Mouse (Mus musculus) neural tube, embryonic 15.5 days (tissue): Measurements from ENCODE around the gene Tas2r107. TPM values are rescaled to one million over a fixed set of nuclear protein-coding genes. Genes with fewer than 3 reads are reported as not detected.
"Not testable (repeated sequence)": the region's sequence is repeated elsewhere in the genome, so short reads cannot be mapped to it uniquely, and the experiment has no call there.

Experiments
- ATAC-seq: fragments of 200-750 bp; cut with Nextera tagmentation; 2 replicates; pipeline ENCODE4 v1.8.0; 2017; ENCODE audit warnings: mild to moderate bottlenecking, moderate TSS enrichment, moderate library complexity; ENCODE audit not compliant: low FRiP score
- H3K27ac ChIP-seq: fragments of 300-500 bp; sonication (generic); replicated peaks from 2 replicates; pipeline ENCODE4 v1.5.1; 2015; ENCODE audit warnings: mild to moderate bottlenecking, inconsistent platforms
- H3K27me3 ChIP-seq: fragments of 300-500 bp; sonication (generic); replicated peaks from 2 replicates; pipeline ENCODE4 v1.6.1; 2015; ENCODE audit warnings: inconsistent platforms
- H3K36me3 ChIP-seq: fragments of 300-500 bp; sonication (generic); 2 replicates; pipeline ENCODE4 v1.6.1; 2015; ENCODE audit warnings: inconsistent platforms
- H3K4me1 ChIP-seq: fragments of 300-500 bp; sonication (generic); 2 replicates; pipeline ENCODE4 v1.6.1; 2015; ENCODE audit warnings: inconsistent platforms
- H3K4me2 ChIP-seq: fragments of 300-500 bp; sonication (generic); 2 replicates; pipeline ENCODE4 v1.6.1; 2015; ENCODE audit warnings: inconsistent platforms, mild to moderate bottlenecking, moderate library complexity
- H3K4me3 ChIP-seq: fragments of 300-500 bp; sonication (generic); replicated peaks from 2 replicates; pipeline ENCODE4 v1.5.1; 2015; ENCODE audit warnings: mild to moderate bottlenecking, inconsistent platforms
- H3K9ac ChIP-seq: fragments of 300-500 bp; sonication (generic); replicated peaks from 2 replicates; pipeline ENCODE4 v1.6.1; 2015; ENCODE audit warnings: mild to moderate bottlenecking, inconsistent platforms
- H3K9me3 ChIP-seq: fragments of 300-500 bp; sonication (generic); replicated peaks from 2 replicates; pipeline ENCODE4 v1.6.1; 2016; ENCODE audit warnings: inconsistent platforms
- WGBS: fragments of 180-500 bp; shearing (Covaris S2); methylation state at CpG from one replicate; pipeline ENCODE4 v1.1.7; 2015; ENCODE audit warnings: mixed read lengths; 5-methylcytosine and 5-hydroxymethylcytosine counted together
- polyA plus RNA-seq: library from polyadenylated mRNA; unstranded; fragments of >200 nt; fragmentation: Nextera tagmentation; extraction: Ambion mirVana; gene quantifications from 2 replicates; pipeline ENCODE4 v1.2.1, GENCODE M21; 2015

Tas2r107 gene
- polyA plus RNA-seq, result not detected in 2 replicates

- no peak for ATAC-seq
- no peaks in the 10 kb centered on the region for H3K27me3 ChIP-seq
These were observed at the start of gene Tas2r107 for GRCm38 (mm10) chr6:131660049-131660448. Tas2r107 (minus strand) TSS chr6:131660149.

DNA sequence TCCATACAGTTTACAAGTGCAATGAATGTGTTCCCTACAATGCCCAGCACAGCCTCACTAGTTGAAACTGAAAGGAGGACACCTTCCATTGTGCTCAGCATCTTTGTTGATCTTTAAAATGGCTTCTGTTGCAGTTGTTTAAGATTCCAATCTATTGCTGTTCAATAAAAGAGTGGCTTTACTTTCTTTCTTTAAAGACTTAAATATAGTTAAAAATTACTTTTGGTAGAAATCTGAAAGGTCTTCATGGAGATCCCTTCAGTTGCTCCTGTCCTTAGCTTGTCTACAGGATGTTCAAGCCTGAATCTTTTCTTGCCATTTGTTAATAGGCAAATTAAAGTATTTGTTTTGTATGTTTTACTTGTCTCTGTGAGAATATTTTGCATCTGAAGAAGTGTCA lies 30.0 kb upstream of the Tas2r107 start, which contains the start of gene Tas2r114:
TSS of gene Tas2r114 (minus strand) at position 101 of the 400 bp plus-strand sequence.
- Histone ChIP-seq H3K4me1 (no peaks in the 10 kb centered on the region), H3K4me2 (no peak within 1 kb of the TSS), H3K9ac (no peak within 1 kb of the TSS), H3K27me3 (no peaks in the 10 kb centered on the region), H3K27ac (no peak within 1 kb of the TSS), H3K4me3 (no peak within 1 kb of the TSS), H3K36me3 (no peaks in the 10 kb centered on the region), H3K9me3 (peaks cover 8% of the 10 kb centered on the region; the same call in 1 of the 2 replicates)
- no peak for ATAC-seq

More at GRCm38 (mm10) chr6:131660049-131660448, at the start of gene Tas2r107:
- Histone ChIP-seq H3K4me2 (no peak within 1 kb of the TSS), H3K9me3 (peaks cover 17% of the 10 kb centered on the region; the same call in 1 of the 2 replicates), H3K9ac (no peak within 1 kb of the TSS), H3K4me1 (no peaks in the 10 kb centered on the region), H3K27ac (no peak within 1 kb of the TSS), H3K4me3 (no peak within 1 kb of the TSS), H3K36me3 (no peaks in the 10 kb centered on the region)

GRCm38 (mm10) chr6:131687395-131687794 lies 27.4 kb upstream of the Tas2r107 start, which contains the start of gene Tas2r105:
Tas2r105 (minus strand) TSS chr6:131687495.
- no peaks in the 10 kb centered on the region for H3K36me3 ChIP-seq
- ATAC-seq, result no peak
- H3K9me3 ChIP-seq, result peaks cover 8% of the 10 kb centered on the region; the same call in 1 of the 2 replicates
- H3K4me3 ChIP-seq, result no peak within 1 kb of the TSS
- 77% methylated on average over 1 of the region's 1 CpGs for WGBS
- no peak within 1 kb of the TSS for H3K27ac ChIP-seq
- H3K4me2 ChIP-seq, result no peak within 1 kb of the TSS
- H3K4me1 ChIP-seq, result no peaks in the 10 kb centered on the region
- no peak within 1 kb of the TSS for H3K9ac ChIP-seq
- H3K27me3 ChIP-seq, result no peaks in the 10 kb centered on the region

- WGBS, result 88% methylated on average over 1 of the region's 1 CpGs
- Histone ChIP-seq H3K27ac (no peak within 1 kb of the TSS), H3K9me3 (no peaks in the 10 kb centered on the region), H3K4me3 (no peak within 1 kb of the TSS), H3K4me2 (no peak within 1 kb of the TSS), H3K9ac (no peak within 1 kb of the TSS), H3K36me3 (no peaks in the 10 kb centered on the region), H3K27me3 (no peaks in the 10 kb centered on the region), H3K4me1 (no peaks in the 10 kb centered on the region)
- ATAC-seq, result no peak
These were observed 25.7 kb upstream of the Tas2r107 start, which contains the start of gene Tas2r104 for GRCm38 (mm10) chr6:131685644-131686043. Tas2r104 (minus strand) TSS chr6:131685744.

GRCm38 (mm10) chr6:131678786-131679185 lies 18.8 kb upstream of the Tas2r107 start, which contains the start of gene Tas2r106:
Tas2r106 (minus strand) TSS chr6:131678886.
- no peak within 1 kb of the TSS for H3K27ac ChIP-seq
- H3K4me2 ChIP-seq, result no peak within 1 kb of the TSS
- no peaks in the 10 kb centered on the region for H3K36me3 ChIP-seq
- 76% methylated on average over 3 of the region's 3 CpGs for WGBS
- no peaks in the 10 kb centered on the region for H3K4me1 ChIP-seq
- no peak within 1 kb of the TSS for H3K4me3 ChIP-seq
- ATAC-seq, result no peak
- H3K9me3 ChIP-seq, result peaks cover 6% of the 10 kb centered on the region; the same call in 1 of the 2 replicates
- H3K27me3 ChIP-seq, result no peaks in the 10 kb centered on the region
- H3K9ac ChIP-seq, result no peak within 1 kb of the TSS

DNA sequence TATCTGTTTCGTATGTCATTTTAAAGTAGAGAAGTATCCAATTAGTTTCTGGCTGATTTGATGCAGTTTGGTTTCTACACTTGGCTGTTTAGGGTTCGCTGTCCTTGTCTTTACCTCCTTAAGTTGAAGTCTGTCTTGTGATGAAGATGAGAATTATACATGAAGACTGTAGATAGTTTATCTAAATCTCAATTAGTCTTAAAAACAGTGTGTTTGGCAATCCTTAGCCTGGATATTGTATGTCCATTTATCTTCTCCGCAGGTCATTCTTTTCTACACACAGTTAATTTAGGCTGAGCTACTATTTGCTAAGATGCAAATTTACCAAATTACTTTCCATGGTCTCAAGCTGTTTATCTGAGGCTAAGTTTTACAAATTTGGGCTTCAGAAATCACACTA lies 29.1 kb downstream of the Tas2r107 start, which contains the start of gene Tas2r130:
TSS of gene Tas2r130 (minus strand) at position 101 of the 400 bp plus-strand sequence.
- Histone ChIP-seq H3K4me1 (no peaks in the 10 kb centered on the region), H3K9me3 (no peaks in the 10 kb centered on the region; the same call in 1 of the 2 replicates), H3K27me3 (no peaks in the 10 kb centered on the region), H3K4me2 (no peak within 1 kb of the TSS), H3K9ac (no peak within 1 kb of the TSS), H3K27ac (no peak within 1 kb of the TSS), H3K4me3 (no peak within 1 kb of the TSS), H3K36me3 (no peaks in the 10 kb centered on the region)
- no peak for ATAC-seq
- WGBS, result 78% methylated on average over 3 of the region's 3 CpGs

- H3K27ac ChIP-seq, ATAC-seq, H3K4me1 ChIP-seq, H3K4me3 ChIP-seq, H3K36me3 ChIP-seq, H3K4me2 ChIP-seq, H3K9ac ChIP-seq, H3K27me3 ChIP-seq, H3K9me3 ChIP-seq: not testable (repeated sequence)
- WGBS, result 97% methylated on average over 1 of the region's 1 CpGs
These were observed 50.0 kb downstream of the Tas2r107 start for GRCm38 (mm10) chr6:131609956-131610355.

Other genes starting within 250 kb of the Tas2r107 start
- gene 5430401F13Rik, start 173.7 kb downstream of the Tas2r107 start, polyA plus RNA-seq, result not detected in 2 replicates
- not detected in 2 replicates for gene Gm6619, start 173.7 kb downstream of the Tas2r107 start, polyA plus RNA-seq
- gene Tas2r130, start 29.2 kb downstream of the Tas2r107 start, polyA plus RNA-seq, result not detected in 2 replicates
- not detected in 2 replicates for gene Tas2r106, start 18.7 kb upstream of the Tas2r107 start, polyA plus RNA-seq
- not detected in 2 replicates for gene Tas2r104, start 25.6 kb upstream of the Tas2r107 start, polyA plus RNA-seq
- not detected in 2 replicates for gene Tas2r105, start 27.3 kb upstream of the Tas2r107 start, polyA plus RNA-seq
- gene Tas2r114, start 29.9 kb upstream of the Tas2r107 start, polyA plus RNA-seq, result not detected in 2 replicates